Mouse (Mus musculus) megakaryocyte, embryonic 14.5 days (primary cell): ENCODE results near the gene Fam129c.

Experiments
- FLI1 ChIP-seq: IDR thresholded peaks from 2 replicates; pipeline ENCODE4 v1.6.1; 2012; ENCODE audit warnings: low read length, inconsistent platforms, mixed read lengths
- GATA1 ChIP-seq: IDR thresholded peaks from 3 replicates; pipeline ENCODE4 v1.6.1; 2012; ENCODE audit warnings: mixed read lengths, low read length, inconsistent platforms, borderline replicate concordance

GRCm38 (mm10) chr8:71613418-71613817 is 16.0 kb downstream of the Fam129c start:
- TF ChIP-seq GATA1, result no peak
- TF ChIP-seq FLI1, result no peak
